Comparison of ENCODE assay signal across 23 mouse cellular contexts in genomic region chr3:123848663-123849062, GRCm38 (mm10).
A peak's percentile ranks its signal among the peaks of the same experiment; 100 is the strongest.
DNase-seq lines count a peak whose midpoint lies in the region; TF ChIP-seq lines count a peak whose summit lies in the region.
"Had no signal": no experiment of that assay in that cellular context is flagged by ENCODE, and none has a peak within 500 bp of the region (broad histone marks: within the 10 kb centered on the region; RNA-seq: fewer than 3 reads in every experiment).

No protein-coding gene starts in this region.

- no peak for TF ChIP-seq POLR2A in myocyte (IDR thresholded peaks at IDR 0.05; ENCODE audit: insufficient read length, low read depth)

- H3K4me3 ChIP-seq in myocyte, result no peak overlapping the region
- H3K4me3 ChIP-seq: embryonic facial prominence, embryonic 13.5 days; embryonic facial prominence, embryonic 15.5 days; erythroblast, embryonic 14.5 days; forebrain, embryonic 13.5 days; forebrain, embryonic 15.5 days had no signal

- H3K79me2 ChIP-seq in myocyte (ENCODE audit: control insufficient read depth, insufficient read depth), result no peaks in the 10 kb centered on the region

- peak; percentile 51 for DNase-seq in 3T3-L1 (ENCODE audit: low read depth, low spot score)
- DNase-seq in NIH3T3 (ENCODE audit: low read depth), result peak; percentile 28
- peak; percentile 72 for DNase-seq in adipocyte (ENCODE audit: low spot score)
- no peak for DNase-seq in gastrocnemius, postnatal 14 days
- DNase-seq in left cerebral cortex, adult 9 months (ENCODE audit: low spot score in 2 of 2), result no peak
- no peak for DNase-seq in ovary, postnatal 10 days (ENCODE audit: low spot score)
- DNase-seq: adrenal gland, adult 2 months; adrenal gland, postnatal 10 days; adrenal gland, postnatal 25 days; cerebellum, adult 11 months; cerebellum, adult 18-20 months; cerebellum, adult 8-10 months; cerebellum, adult 9-11 months; cerebellum, postnatal 14 days; cerebellum, postnatal 36 days; embryo, embryonic 11 days; forebrain, postnatal 0 days had no signal

- no peaks in the 10 kb centered on the region for H3K36me3 ChIP-seq in myocyte (ENCODE audit: control insufficient read depth, insufficient read depth)
- H3K36me3 ChIP-seq: embryonic facial prominence, embryonic 13.5 days; embryonic facial prominence, embryonic 15.5 days; forebrain, embryonic 15.5 days had no signal

- intact Hi-C loops in gastrocnemius, postnatal 14 days (cut with DNase I; ENCODE audit: low total_unique reads), result no loop called here

- H3K4me2 ChIP-seq in myocyte (ENCODE audit: low read depth), result no peak overlapping the region
- H3K4me2 ChIP-seq: embryonic facial prominence, embryonic 13.5 days; embryonic facial prominence, embryonic 15.5 days; forebrain, embryonic 13.5 days; forebrain, embryonic 15.5 days had no signal

- H3ac ChIP-seq in myocyte (ENCODE audit: control insufficient read depth, insufficient read length), result no peak overlapping the region

- no peaks in the 10 kb centered on the region for H3K27me3 ChIP-seq in myocyte (ENCODE audit: control insufficient read depth, insufficient read depth, insufficient read length)
- H3K27me3 ChIP-seq: embryonic facial prominence, embryonic 13.5 days; embryonic facial prominence, embryonic 15.5 days; forebrain, embryonic 13.5 days; forebrain, embryonic 15.5 days had no signal

TF ChIP-seq in myocyte, 11 proteins besides CTCF, POLR2A, EP300 and RAD21:
- peak in 1 of 3 experiments; percentile 41 for TF ChIP-seq MYOG (IDR thresholded peaks at IDR 0.05; ENCODE audit: control insufficient read depth in 1 of 3, insufficient read depth in 1 of 3, insufficient read length in 2 of 3, low read depth in 2 of 3)
- TF ChIP-seq TCF3 (IDR thresholded peaks at IDR 0.05; ENCODE audit: insufficient read length, low read depth), result no peak
- peak; percentile 11 to 48 (median 32) for TF ChIP-seq MYOD1 (IDR thresholded peaks at IDR 0.05; ENCODE audit: control insufficient read depth in 1 of 3, insufficient read length in 2 of 3, low read depth in 2 of 3)
- TF ChIP-seq CEBPB (IDR thresholded peaks at IDR 0.05; ENCODE audit: insufficient read depth, poor library complexity, severe bottlenecking), result peak; percentile 52; the same call in 1 of the 2 replicates
TF ChIP-seq in myocyte: peak in this region for 3.

Comparison
In these comparisons a context has a peak if more than half of its experiments do, and no peak if none do; other contexts are left out.
1. DNase-seq: peak in 3T3-L1 (single experiment), NIH3T3 (single experiment) and adipocyte (single experiment); none in gastrocnemius, postnatal 14 days (single experiment), left cerebral cortex, adult 9 months (0 of 2) and ovary, postnatal 10 days (single experiment).